Mouse (Mus musculus): Measurements from ENCODE around the gene Ap2a1. TPM values are rescaled to one million over a fixed set of nuclear protein-coding genes. Genes with fewer than 3 reads are reported as not detected.

Gene Ap2a1
- total and polyA plus RNA-seq, 3 experiments, result 56.1 to 67.6 (median 63.3) TPM

GRCm38 (mm10) chr7:44857042-44857552 lies 72.2 kb downstream of the Ap2a1 start, which contains the start of gene Pnkp:
TSS of gene Pnkp (plus strand) at chr7:44857139.
- 0 out of 2 replicates have a peak, but pooled peaks have one; percentile 26 for TF ChIP-seq EP300 (IDR thresholded peaks at IDR 0.05; ENCODE audit: insufficient read depth, low read depth, low read length)
- TF ChIP-seq CTCF (IDR thresholded peaks at IDR 0.05), result no peak
- peak; percentile 88 for TF ChIP-seq POLR2A (IDR thresholded peaks at IDR 0.05; ENCODE audit: insufficient read depth, low read depth, low read length)
- under 1% methylated on average over 32 of the region's 32 CpGs for WGBS
- H3K9ac ChIP-seq (ENCODE audit: low read depth, low read length), result peak within 1 kb of the TSS; percentile 84

GRCm38 (mm10) chr7:44856265-44856916 lies 72.9 kb downstream of the Ap2a1 start:
- peak overlapping the region; percentile 83 for H3K4me3 ChIP-seq
- no peaks in the 10 kb centered on the region for H3K36me3 ChIP-seq (ENCODE audit: control insufficient read depth, insufficient read depth, low read length)
- H3K4me1 ChIP-seq (ENCODE audit: control insufficient read depth, insufficient read depth, low read length), result peaks cover 6% of the 10 kb centered on the region
- no peak overlapping the region for H3K9ac ChIP-seq (ENCODE audit: low read depth, low read length)
- DNase-seq, result no peak
- H3K79me2 ChIP-seq (replicated peaks; ENCODE audit: control insufficient read depth, insufficient read depth, low read length), result peaks cover 3% of the 10 kb centered on the region
- no peaks in the 10 kb centered on the region for H3K27me3 ChIP-seq (ENCODE audit: control insufficient read depth, insufficient read depth, low read length)
- TF ChIP-seq POLR2A (IDR thresholded peaks at IDR 0.05; ENCODE audit: insufficient read depth, low read depth, low read length) (no peak), CTCF (IDR thresholded peaks at IDR 0.05) (no peak), EP300 (IDR thresholded peaks at IDR 0.05; ENCODE audit: insufficient read depth, low read depth, low read length) (no peak)
- intact Hi-C loops (cut with DNase I), result loop anchor here (5.0 kb wide), 1 partner anchor 41 kb away; the partner anchor contains the start of gene Fuz
- peak overlapping the region; percentile 91 for H3K27ac ChIP-seq
- WGBS, result 54% methylated on average over 9 of the region's 9 CpGs

More at GRCm38 (mm10) chr7:44857042-44857552, 72.2 kb downstream of the Ap2a1 start, which contains the start of gene Pnkp:
- intact Hi-C loops (cut with DNase I), result loop anchor here (5.0 kb wide), 1 partner anchor 40 kb away; the partner anchor contains the start of gene Fuz
- peak; percentile 89 to 90 for DNase-seq
- peak within 1 kb of the TSS; percentile 83 for H3K4me3 ChIP-seq
- H3K79me2 ChIP-seq (replicated peaks; ENCODE audit: control insufficient read depth, insufficient read depth, low read length), result peaks cover 3% of the 10 kb centered on the region
- no peaks in the 10 kb centered on the region for H3K27me3 ChIP-seq (ENCODE audit: control insufficient read depth, insufficient read depth, low read length)
- H3K4me1 ChIP-seq (ENCODE audit: control insufficient read depth, insufficient read depth, low read length), result peaks cover 6% of the 10 kb centered on the region
- H3K27ac ChIP-seq, result peak within 1 kb of the TSS; percentile 91
- no peaks in the 10 kb centered on the region for H3K36me3 ChIP-seq (ENCODE audit: control insufficient read depth, insufficient read depth, low read length)

GRCm38 (mm10) chr7:44855036-44855435 lies 74.3 kb downstream of the Ap2a1 start:
- peak overlapping the region; percentile 86 for H3K9ac ChIP-seq (ENCODE audit: low read depth, low read length)
- H3K27ac ChIP-seq, result peak overlapping the region; percentile 98
- H3K36me3 ChIP-seq (ENCODE audit: control insufficient read depth, insufficient read depth, low read length), result no peaks in the 10 kb centered on the region
- intact Hi-C loops (cut with DNase I), result loop anchor here (2.0 to 5.0 kb wide), 2 partner anchors 14 to 42 kb away; partner anchors contain the start of genes Fuz and Ptov1
- peak overlapping the region; percentile 59 for H3K4me3 ChIP-seq
- no peaks in the 10 kb centered on the region for H3K27me3 ChIP-seq (ENCODE audit: control insufficient read depth, insufficient read depth, low read length)
- peaks cover 8% of the 10 kb centered on the region for H3K4me1 ChIP-seq (ENCODE audit: control insufficient read depth, insufficient read depth, low read length)
- 23% methylated on average over 10 of the region's 10 CpGs for WGBS
- DNase-seq, result no peak
- peaks cover 3% of the 10 kb centered on the region for H3K79me2 ChIP-seq (replicated peaks; ENCODE audit: control insufficient read depth, insufficient read depth, low read length)
- TF ChIP-seq CTCF (IDR thresholded peaks at IDR 0.05) (peak; percentile 51), POLR2A (IDR thresholded peaks at IDR 0.05; ENCODE audit: insufficient read depth, low read depth, low read length) (no peak), EP300 (IDR thresholded peaks at IDR 0.05; ENCODE audit: insufficient read depth, low read depth, low read length) (no peak)

GRCm38 (mm10) chr7:44854356-44855031 lies 74.8 kb downstream of the Ap2a1 start:
- under 1% methylated on average over 45 of the region's 45 CpGs for WGBS
- intact Hi-C loops (cut with DNase I), result loop anchor here (2.0 to 5.0 kb wide), 2 partner anchors 14 to 43 kb away; partner anchors contain the start of genes Fuz and Ptov1
- H3K79me2 ChIP-seq (replicated peaks; ENCODE audit: control insufficient read depth, insufficient read depth, low read length), result peaks cover 3% of the 10 kb centered on the region
- H3K27ac ChIP-seq, result peak overlapping the region; percentile 98
- peaks cover 8% of the 10 kb centered on the region for H3K4me1 ChIP-seq (ENCODE audit: control insufficient read depth, insufficient read depth, low read length)
- no peaks in the 10 kb centered on the region for H3K27me3 ChIP-seq (ENCODE audit: control insufficient read depth, insufficient read depth, low read length)
- TF ChIP-seq EP300 (IDR thresholded peaks at IDR 0.05; ENCODE audit: insufficient read depth, low read depth, low read length), result 0 out of 2 replicates have a peak, but pooled peaks have one; percentile 10
- no peak for TF ChIP-seq CTCF (IDR thresholded peaks at IDR 0.05)
- peak; percentile 76 for TF ChIP-seq POLR2A (IDR thresholded peaks at IDR 0.05; ENCODE audit: insufficient read depth, low read depth, low read length)
- H3K36me3 ChIP-seq (ENCODE audit: control insufficient read depth, insufficient read depth, low read length), result no peaks in the 10 kb centered on the region
- DNase-seq, result peak; percentile 91 to 93
- peak overlapping the region; percentile 59 for H3K4me3 ChIP-seq
- peak overlapping the region; percentile 86 for H3K9ac ChIP-seq (ENCODE audit: low read depth, low read length)

GRCm38 (mm10) chr7:44853596-44854355 lies 75.5 kb downstream of the Ap2a1 start:
- WGBS, result 14% methylated on average over 26 of the region's 26 CpGs
- intact Hi-C loops (cut with DNase I), result loop anchor here (2.0 kb wide), 1 partner anchor 15 kb away; the partner anchor contains the start of gene Ptov1

More at GRCm38 (mm10) chr7:44853596-44854355, 75.5 kb downstream of the Ap2a1 start:
- TF ChIP-seq EP300 (IDR thresholded peaks at IDR 0.05; ENCODE audit: insufficient read depth, low read depth, low read length) (no peak), CTCF (IDR thresholded peaks at IDR 0.05) (no peak), POLR2A (IDR thresholded peaks at IDR 0.05; ENCODE audit: insufficient read depth, low read depth, low read length) (no peak)
- Histone ChIP-seq H3K9ac (ENCODE audit: low read depth, low read length) (peak overlapping the region; percentile 86), H3K4me3 (peak overlapping the region; percentile 59), H3K4me1 (ENCODE audit: control insufficient read depth, insufficient read depth, low read length) (peaks cover 8% of the 10 kb centered on the region), H3K36me3 (ENCODE audit: control insufficient read depth, insufficient read depth, low read length) (no peaks in the 10 kb centered on the region), H3K27ac (peak overlapping the region; percentile 98), H3K27me3 (ENCODE audit: control insufficient read depth, insufficient read depth, low read length) (no peaks in the 10 kb centered on the region), H3K79me2 (replicated peaks; ENCODE audit: control insufficient read depth, insufficient read depth, low read length) (peaks cover 3% of the 10 kb centered on the region)
- DNase-seq, result no peak
